Mouse (Mus musculus): ENCODE measurements around the gene Acat1.

- TF ChIP-seq POLR2A (IDR thresholded peaks at IDR 0.05; ENCODE audit: extremely low read depth, insufficient read depth, low read length) (no peak), CTCF (IDR thresholded peaks at IDR 0.05; ENCODE audit: low read depth, low read length) (no peak)
These were observed 37.5 kb downstream of the Acat1 start for GRCm38 (mm10) chr9:53572516-53573307.

Measured in liver, adult 2 months (tissue).